Mouse (Mus musculus) embryonic facial prominence, embryonic 10.5 days (tissue): ENCODE measurements around the gene Hsf2bp. TPM values are rescaled to one million over a fixed set of nuclear protein-coding genes. Genes with fewer than 3 reads are reported as not detected.

Source experiments
- DNase-seq: peaks from one replicate; pipeline ENCODE4 v3.0.0-alpha.2; 2017; ENCODE audit warnings: low spot score
- H3K27ac ChIP-seq: fragments of 300-500 bp; sonication (generic); replicated peaks from 2 replicates; pipeline ENCODE4 v1.5.1; 2016; ENCODE audit warnings: mild to moderate bottlenecking
- H3K27me3 ChIP-seq: fragments of 300-500 bp; sonication (generic); replicated peaks from 2 replicates; pipeline ENCODE4 v1.6.1; 2016; ENCODE audit warnings: low read depth, mild to moderate bottlenecking; ENCODE audit not compliant: poor library complexity, severe bottlenecking
- H3K36me3 ChIP-seq: fragments of 300-500 bp; sonication (generic); replicated peaks from 2 replicates; pipeline ENCODE4 v1.6.1; 2016; ENCODE audit warnings: mild to moderate bottlenecking, moderate library complexity
- H3K4me1 ChIP-seq: fragments of 300-500 bp; sonication (generic); 2 replicates; pipeline ENCODE4 v1.6.1; 2016
- H3K4me3 ChIP-seq: fragments of 300-500 bp; sonication (generic); 2 replicates; pipeline ENCODE4 v1.5.1; 2016; ENCODE audit warnings: mild to moderate bottlenecking, moderate library complexity
- H3K9me3 ChIP-seq: fragments of 300-500 bp; sonication (generic); 2 replicates; pipeline ENCODE4 v1.6.1; 2016; ENCODE audit warnings: mild to moderate bottlenecking
- WGBS: fragments of 180-500 bp; shearing (Covaris S2); methylation state at CpG from one replicate; pipeline ENCODE4 v1.1.7; 2016; 5-methylcytosine and 5-hydroxymethylcytosine counted together
- polyA plus RNA-seq: library from polyadenylated mRNA; unstranded; fragments of >200 nt; fragmentation: Nextera tagmentation; extraction: Ambion mirVana; gene quantifications from 2 replicates; pipeline ENCODE4 v1.2.1, GENCODE M21; 2016

The Hsf2bp gene
- polyA plus RNA-seq, 1 experiment from 2014 or later, result 0.54 TPM

- H3K27me3 ChIP-seq, result no peaks in the 10 kb centered on the region
- no peak for DNase-seq
- no peaks in the 10 kb centered on the region for H3K4me1 ChIP-seq
- WGBS, result 94% methylated on average over 5 of the region's 5 CpGs
- H3K4me3 ChIP-seq, result no peak overlapping the region
- no peaks in the 10 kb centered on the region for H3K9me3 ChIP-seq
- H3K27ac ChIP-seq, result no peak overlapping the region
- H3K36me3 ChIP-seq, result peaks cover 100% of the 10 kb centered on the region
Measured at GRCm38 (mm10) chr17:32053677-32054076, 17.5 kb upstream of the Hsf2bp start.

GRCm38 (mm10) chr17:32052237-32053080 lies 16.3 kb upstream of the Hsf2bp start:
- Histone ChIP-seq H3K9me3 (no peaks in the 10 kb centered on the region), H3K27ac (no peak overlapping the region), H3K36me3 (peaks cover 100% of the 10 kb centered on the region), H3K4me1 (no peaks in the 10 kb centered on the region), H3K4me3 (no peak overlapping the region), H3K27me3 (no peaks in the 10 kb centered on the region)
- DNase-seq, result no peak
- 91% methylated on average over 5 of the region's 5 CpGs for WGBS

GRCm38 (mm10) chr17:32050609-32051008 lies 14.5 kb upstream of the Hsf2bp start:
- Histone ChIP-seq H3K27me3 (no peaks in the 10 kb centered on the region), H3K36me3 (peaks cover 100% of the 10 kb centered on the region), H3K27ac (no peak overlapping the region), H3K4me1 (no peaks in the 10 kb centered on the region), H3K4me3 (no peak overlapping the region), H3K9me3 (no peaks in the 10 kb centered on the region)
- 94% methylated on average over 6 of the region's 6 CpGs for WGBS
- DNase-seq, result no peak

GRCm38 (mm10) chr17:32049914-32050313 lies 13.8 kb upstream of the Hsf2bp start:
- Histone ChIP-seq H3K27me3 (no peaks in the 10 kb centered on the region), H3K27ac (no peak overlapping the region), H3K36me3 (peaks cover 100% of the 10 kb centered on the region), H3K9me3 (no peaks in the 10 kb centered on the region), H3K4me3 (no peak overlapping the region), H3K4me1 (no peaks in the 10 kb centered on the region)
- 80% methylated on average over 4 of the region's 4 CpGs for WGBS
- DNase-seq, result no peak

GRCm38 (mm10) chr17:32048351-32048750 lies 12.2 kb upstream of the Hsf2bp start:
- DNase-seq, result no peak
- no peak overlapping the region for H3K27ac ChIP-seq
- WGBS, result 94% methylated on average over 5 of the region's 5 CpGs
- peaks cover 92% of the 10 kb centered on the region for H3K36me3 ChIP-seq
- H3K4me1 ChIP-seq, result no peaks in the 10 kb centered on the region
- H3K4me3 ChIP-seq, result no peak overlapping the region
- no peaks in the 10 kb centered on the region for H3K27me3 ChIP-seq
- H3K9me3 ChIP-seq, result no peaks in the 10 kb centered on the region

- Histone ChIP-seq H3K4me1 (no peaks in the 10 kb centered on the region), H3K4me3 (no peak overlapping the region), H3K36me3 (peaks cover 75% of the 10 kb centered on the region), H3K27me3 (no peaks in the 10 kb centered on the region), H3K9me3 (no peaks in the 10 kb centered on the region), H3K27ac (no peak overlapping the region)
- no peak for DNase-seq
- WGBS, result 95% methylated on average over 5 of the region's 5 CpGs
Measured at GRCm38 (mm10) chr17:32046541-32046940, 10.4 kb upstream of the Hsf2bp start.

GRCm38 (mm10) chr17:32040263-32040662 lies 4.1 kb upstream of the Hsf2bp start:
- H3K27me3 ChIP-seq, result no peaks in the 10 kb centered on the region
- no peaks in the 10 kb centered on the region for H3K9me3 ChIP-seq
- DNase-seq, result no peak
- H3K27ac ChIP-seq, result no peak overlapping the region
- peaks cover 40% of the 10 kb centered on the region for H3K36me3 ChIP-seq
- peaks cover 23% of the 10 kb centered on the region for H3K4me1 ChIP-seq
- WGBS, result 90% methylated on average over 10 of the region's 10 CpGs
- no peak overlapping the region for H3K4me3 ChIP-seq

GRCm38 (mm10) chr17:32036509-32037438 lies 625 bp upstream of the Hsf2bp start:
- WGBS, result under 1% methylated on average over 46 of the region's 46 CpGs
- Histone ChIP-seq H3K27ac (peak overlapping the region; percentile 89), H3K4me3 (peak overlapping the region; percentile 75), H3K9me3 (no peaks in the 10 kb centered on the region), H3K36me3 (peaks cover 27% of the 10 kb centered on the region), H3K27me3 (no peaks in the 10 kb centered on the region), H3K4me1 (peaks cover 23% of the 10 kb centered on the region)
- DNase-seq, result peak; percentile 54

- H3K36me3 ChIP-seq, result peaks cover 11% of the 10 kb centered on the region
- H3K27me3 ChIP-seq, result no peaks in the 10 kb centered on the region
- DNase-seq, result no peak
- H3K4me1 ChIP-seq, result peaks cover 23% of the 10 kb centered on the region
- 86% methylated on average over 23 of the region's 23 CpGs for WGBS
- H3K4me3 ChIP-seq, result no peak overlapping the region
- H3K27ac ChIP-seq, result no peak overlapping the region
- no peaks in the 10 kb centered on the region for H3K9me3 ChIP-seq
Measured at GRCm38 (mm10) chr17:32034322-32034721, 1.8 kb downstream of the Hsf2bp start.

- 53% methylated on average over 7 of the region's 7 CpGs for WGBS
- Histone ChIP-seq H3K4me3 (no peak overlapping the region), H3K36me3 (no peaks in the 10 kb centered on the region), H3K27ac (no peak overlapping the region), H3K27me3 (no peaks in the 10 kb centered on the region), H3K4me1 (peaks cover 7% of the 10 kb centered on the region), H3K9me3 (no peaks in the 10 kb centered on the region)
- DNase-seq, result no peak
Measured at GRCm38 (mm10) chr17:32031684-32032083, 4.5 kb downstream of the Hsf2bp start.

GRCm38 (mm10) chr17:32028301-32028700 lies 7.8 kb downstream of the Hsf2bp start:
- no peak overlapping the region for H3K27ac ChIP-seq
- H3K27me3 ChIP-seq, result no peaks in the 10 kb centered on the region
- H3K9me3 ChIP-seq, result no peaks in the 10 kb centered on the region
- DNase-seq, result no peak
- H3K36me3 ChIP-seq, result no peaks in the 10 kb centered on the region
- WGBS, result 84% methylated on average over 3 of the region's 3 CpGs
- H3K4me3 ChIP-seq, result no peak overlapping the region
- H3K4me1 ChIP-seq, result peaks cover 7% of the 10 kb centered on the region

- H3K4me3 ChIP-seq, result no peak overlapping the region
- H3K27ac ChIP-seq, result no peak overlapping the region
- H3K9me3 ChIP-seq, result no peaks in the 10 kb centered on the region
- WGBS, result 29% methylated on average over 3 of the region's 3 CpGs
- H3K36me3 ChIP-seq, result no peaks in the 10 kb centered on the region
- no peak for DNase-seq
- H3K4me1 ChIP-seq, result peaks cover 7% of the 10 kb centered on the region
- H3K27me3 ChIP-seq, result no peaks in the 10 kb centered on the region
Measured at GRCm38 (mm10) chr17:32027666-32028065, 8.5 kb downstream of the Hsf2bp start.
